Mouse (Mus musculus) c-Kit-negative CD71-positive TER-119-positive erythroid progenitor cells, embryonic 14.5 days (primary cell): Measurements from ENCODE around the gene Bik.

Experiments
- DNase-seq: peaks from one replicate; pipeline ENCODE4 v3.0.0-alpha.2; 2013; ENCODE audit warnings: low read depth, low spot score

The Bik gene

DNA sequence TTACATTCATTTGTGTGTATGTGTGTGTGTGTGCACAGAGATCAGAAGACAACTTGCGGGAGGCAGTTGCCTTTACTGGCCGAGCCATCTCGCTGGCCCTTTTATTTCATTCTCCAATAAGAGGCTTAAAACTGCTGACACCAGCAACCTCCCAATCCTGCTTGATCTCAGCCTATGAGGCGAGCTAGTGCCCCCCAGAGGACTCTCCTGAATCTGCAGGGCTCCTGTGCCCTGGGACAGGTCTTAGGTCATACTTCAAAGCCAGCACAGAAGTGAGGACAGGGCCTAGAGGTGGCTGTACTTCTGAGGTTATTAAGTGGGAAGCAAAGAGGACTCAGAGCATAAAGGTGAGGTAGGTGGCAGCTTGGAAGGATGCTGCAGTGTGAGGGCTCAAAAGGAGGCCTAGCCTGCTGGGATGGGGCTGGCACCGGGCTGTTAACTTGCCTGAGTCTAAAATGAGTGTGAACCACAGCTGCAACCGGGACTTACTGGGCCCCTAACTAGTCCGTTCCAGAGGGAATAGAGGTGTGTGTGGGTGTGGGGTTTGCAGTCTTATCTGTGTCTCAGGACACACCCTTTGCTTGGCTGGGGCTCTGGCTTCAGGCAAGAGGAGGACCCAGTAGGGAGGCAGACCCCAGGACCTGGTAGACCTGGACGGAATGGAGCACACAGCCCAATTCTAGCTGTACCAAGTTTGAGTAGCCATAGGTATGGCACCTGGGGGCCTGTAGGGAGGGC, 56.9 kb downstream of the Bik start:
- DNase-seq, result no peak

- no peak for DNase-seq
Measured at GRCm38 (mm10) chr15:83584741-83585220, 58.1 kb downstream of the Bik start.

DNA sequence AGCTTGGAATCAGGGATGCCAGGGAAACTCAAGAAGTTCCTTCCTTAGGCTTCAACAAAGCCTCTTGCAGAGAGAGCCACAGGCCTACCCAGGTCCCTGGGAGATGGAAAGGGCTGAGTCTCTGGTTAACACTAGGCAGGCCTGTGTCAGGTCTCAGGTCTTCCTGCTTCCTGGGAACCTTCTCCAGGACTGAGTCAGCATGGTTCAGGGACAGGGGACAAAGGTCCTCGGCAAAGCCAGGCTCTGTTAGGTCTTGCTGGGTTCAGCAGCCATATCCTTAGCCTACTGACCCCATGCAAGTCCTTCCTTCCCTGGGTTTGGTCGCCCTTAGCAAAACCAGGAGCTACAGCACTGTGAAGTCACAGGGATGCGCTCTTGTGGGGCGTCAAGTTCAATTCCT, 64.2 kb downstream of the Bik start:
- no peak for DNase-seq

DNA sequence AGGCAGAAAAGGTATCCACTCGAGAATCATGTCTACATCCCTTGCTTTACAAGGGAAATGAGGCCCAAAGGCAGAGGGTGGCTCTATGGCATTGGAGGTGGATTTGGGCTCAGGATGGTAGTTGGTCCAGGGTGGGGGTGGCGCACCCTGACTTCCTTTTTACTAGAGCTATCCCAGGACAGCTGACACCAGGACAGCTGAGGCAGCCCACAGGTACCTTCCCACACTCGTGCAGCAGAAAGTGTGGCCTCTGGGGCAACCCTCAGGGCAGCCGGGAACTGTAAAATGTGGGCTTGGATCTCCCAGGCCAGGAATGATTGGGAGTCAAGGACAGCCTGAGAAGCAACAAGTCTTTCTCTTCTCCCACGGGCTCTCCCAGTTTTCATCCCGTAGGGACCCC, 65.1 kb downstream of the Bik start:
- DNase-seq, result no peak

- DNase-seq, result peak; percentile 67
Measured at GRCm38 (mm10) chr15:83592260-83593188, 65.9 kb downstream of the Bik start.

- DNase-seq, result no peak
Measured at GRCm38 (mm10) chr15:83593189-83593585, 66.5 kb downstream of the Bik start.

DNA sequence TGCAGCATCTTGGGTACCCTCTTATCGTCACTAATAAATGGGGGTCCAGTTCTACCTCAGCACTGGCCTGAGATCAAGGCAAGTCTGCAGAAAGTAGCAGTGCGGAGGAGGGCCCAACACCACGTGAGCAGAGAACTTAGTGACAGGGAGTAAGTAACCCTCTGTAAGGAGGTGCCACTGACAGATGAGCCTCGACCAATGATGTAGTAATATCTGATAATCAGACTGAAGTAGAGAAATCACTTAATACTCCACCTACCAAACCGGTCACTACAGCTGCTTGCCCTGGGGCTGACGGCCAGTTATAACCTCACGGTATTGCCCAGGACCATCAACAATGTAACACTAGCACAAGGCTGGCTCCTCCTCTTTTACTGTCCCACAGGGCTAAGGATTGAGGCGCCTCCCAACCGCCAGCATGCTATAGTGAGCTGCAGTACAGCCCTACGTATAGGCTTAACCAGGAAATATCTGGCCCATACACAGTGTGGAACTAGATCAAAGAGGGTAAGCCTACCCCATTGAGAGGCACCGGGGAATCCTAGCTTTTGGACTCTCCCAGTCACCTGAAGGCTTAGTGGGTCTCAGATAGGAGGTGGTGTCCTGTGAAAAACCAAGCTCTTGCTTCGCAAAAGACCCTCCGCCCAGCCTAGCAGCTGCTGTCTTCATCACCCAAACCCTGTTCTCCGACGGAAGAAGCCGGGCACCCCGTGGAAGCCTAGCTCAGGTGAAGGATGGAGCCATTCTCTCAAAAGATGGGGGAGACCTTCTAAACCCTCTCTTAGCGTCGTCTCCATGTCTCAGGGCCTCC, 67.2 kb downstream of the Bik start:
- DNase-seq, result peak; percentile 60
